Mouse (Mus musculus) limb, embryonic 14.5 days (tissue): ENCODE measurements around the gene Mrpl2. TPM values are rescaled to one million over a fixed set of nuclear protein-coding genes. Genes with fewer than 3 reads are reported as not detected.

Source experiments
- ATAC-seq: fragments of 200-750 bp; cut with Nextera tagmentation; 2 replicates; pipeline ENCODE4 v1.8.0; 2017; ENCODE audit warnings: low read depth, moderate number of reproducible peaks, moderate TSS enrichment; ENCODE audit not compliant: low FRiP score
- DNase-seq: peaks from one replicate; pipeline ENCODE4 v3.0.0-alpha.2; 2015; ENCODE audit warnings: low spot score
- H3K27ac ChIP-seq: fragments of 300-500 bp; sonication (generic); replicated peaks from 2 replicates; pipeline ENCODE4 v1.5.1; 2014; ENCODE audit warnings: low read depth, mild to moderate bottlenecking, low read length, moderate library complexity, mixed read lengths
- H3K27me3 ChIP-seq: fragments of 300-500 bp; sonication (generic); 2 replicates; pipeline ENCODE4 v1.6.1; 2014; ENCODE audit warnings: low read length, mixed read lengths; ENCODE audit not compliant: control insufficient read depth, insufficient read depth
- H3K36me3 ChIP-seq: fragments of 300-500 bp; sonication (generic); 2 replicates; pipeline ENCODE4 v1.6.1; 2014; ENCODE audit warnings: mild to moderate bottlenecking, low read length, moderate library complexity, mixed read lengths; ENCODE audit not compliant: control insufficient read depth, insufficient read depth
- H3K4me1 ChIP-seq: fragments of 300-500 bp; sonication (generic); 2 replicates; pipeline ENCODE4 v1.6.1; 2014; ENCODE audit warnings: antibody characterized with exemption, low read length, mixed read lengths; ENCODE audit not compliant: control insufficient read depth, insufficient read depth
- H3K4me2 ChIP-seq: fragments of 300-500 bp; sonication (generic); replicated peaks from 2 replicates; pipeline ENCODE4 v1.6.1; 2014; ENCODE audit warnings: low read depth, mild to moderate bottlenecking, low read length, moderate library complexity; ENCODE audit not compliant: severe bottlenecking
- H3K4me3 ChIP-seq: fragments of 300-500 bp; sonication (generic); replicated peaks from 2 replicates; pipeline ENCODE4 v1.5.1; 2014; ENCODE audit warnings: low read length
- H3K9ac ChIP-seq: fragments of 300-500 bp; sonication (generic); 2 replicates; pipeline ENCODE4 v1.6.1; 2014; ENCODE audit warnings: mild to moderate bottlenecking, low read depth, low read length, moderate library complexity; ENCODE audit not compliant: severe bottlenecking
- H3K9me3 ChIP-seq: fragments of 300-500 bp; sonication (generic); 2 replicates; pipeline ENCODE4 v1.6.1; 2016; ENCODE audit warnings: low read length; ENCODE audit not compliant: control insufficient read depth
- POLR2A ChIP-seq: fragments of 200-500 bp; IDR thresholded peaks from 2 replicates; pipeline ENCODE4 v1.8.0; 2012; ENCODE audit warnings: inconsistent platforms, mild to moderate bottlenecking, moderate library complexity, borderline replicate concordance; ENCODE audit not compliant: insufficient read depth, insufficient read length; ENCODE audit errors: extremely low read depth
- WGBS: fragments of 180-500 bp; shearing (Covaris S2); extraction: QIAGEN DNeasy Blood & Tissue Kit; methylation state at CpG from one replicate; pipeline ENCODE4 v1.1.7; 2014; 5-methylcytosine and 5-hydroxymethylcytosine counted together
- polyA plus RNA-seq, 2 experiments: library from polyadenylated mRNA; depleted of rRNA in 1 of 2; stranded (reverse) in 1 of 2; unstranded in 1 of 2; fragments of >200 nt; fragmentation: Nextera tagmentation in 1 of 2; extraction: Ambion mirVana in 1 of 2; gene quantifications; 2 replicates each; pipeline versions ENCODE4 v1.2.1 to v1.2.3; 2012 to 2014

Gene Mrpl2
- polyA plus RNA-seq, 2 experiments, result 68.0 to 103 TPM

GRCm38 (mm10) chr17:46623819-46624557, 22.0 kb upstream of the Mrpl2 start:
- H3K4me1 ChIP-seq, result peaks cover 86% of the 10 kb centered on the region
- no peak for ATAC-seq
- H3K4me2 ChIP-seq, result peak overlapping the region; percentile 37
- no peak for TF ChIP-seq POLR2A
- H3K27me3 ChIP-seq, result no peaks in the 10 kb centered on the region
- no peaks in the 10 kb centered on the region for H3K9me3 ChIP-seq
- 21% methylated on average over 10 of the region's 10 CpGs for WGBS
- DNase-seq, result peak; percentile 48
- H3K9ac ChIP-seq, result peak overlapping the region; percentile 44
- peak overlapping the region; percentile 55; the same call in 1 of the 2 replicates for H3K27ac ChIP-seq
- H3K4me3 ChIP-seq, result 0 out of 2 replicates have a peak overlapping the region, but pooled peaks have one; percentile 4
- H3K36me3 ChIP-seq, result peaks cover 8% of the 10 kb centered on the region; the same call in 1 of the 2 replicates

GRCm38 (mm10) chr17:46624598-46624997, 21.4 kb upstream of the Mrpl2 start:
- H3K9me3 ChIP-seq, result no peaks in the 10 kb centered on the region
- H3K4me3 ChIP-seq, result 0 out of 2 replicates have a peak overlapping the region, but pooled peaks have one; percentile 4
- H3K36me3 ChIP-seq, result peaks cover 8% of the 10 kb centered on the region; the same call in 1 of the 2 replicates
- peak overlapping the region; percentile 37 for H3K4me2 ChIP-seq
- DNase-seq, result no peak
- no peak for TF ChIP-seq POLR2A
- peaks cover 81% of the 10 kb centered on the region for H3K4me1 ChIP-seq
- no peaks in the 10 kb centered on the region for H3K27me3 ChIP-seq
- H3K9ac ChIP-seq, result peak overlapping the region; percentile 44
- ATAC-seq, result no peak
- 32% methylated on average over 12 of the region's 12 CpGs for WGBS
- H3K27ac ChIP-seq, result peak overlapping the region; percentile 55; the same call in 1 of the 2 replicates

- DNase-seq, result no peak
- ATAC-seq, result no peak
- Histone ChIP-seq H3K4me3 (peak overlapping the region; percentile 99), H3K27ac (no peak overlapping the region; the same call in 1 of the 2 replicates), H3K4me2 (peak overlapping the region; percentile 84), H3K27me3 (no peaks in the 10 kb centered on the region), H3K4me1 (peaks cover 70% of the 10 kb centered on the region), H3K9ac (peak overlapping the region; percentile 95; the same call in 1 of the 2 replicates), H3K9me3 (no peaks in the 10 kb centered on the region), H3K36me3 (peaks cover 16% of the 10 kb centered on the region; the same call in 1 of the 2 replicates)
- no peak for TF ChIP-seq POLR2A
- WGBS, result 10% methylated on average over 6 of the region's 6 CpGs
These were observed 18.6 kb upstream of the Mrpl2 start for GRCm38 (mm10) chr17:46627409-46627808.

GRCm38 (mm10) chr17:46628471-46628790, 17.6 kb upstream of the Mrpl2 start:
- 2% methylated on average over 13 of the region's 13 CpGs for WGBS
- H3K27me3 ChIP-seq, result no peaks in the 10 kb centered on the region
- peak overlapping the region; percentile 84 for H3K4me2 ChIP-seq
- ATAC-seq (no peak), DNase-seq (no peak)
- H3K4me3 ChIP-seq, result peak overlapping the region; percentile 99
- H3K36me3 ChIP-seq, result peaks cover 16% of the 10 kb centered on the region; the same call in 1 of the 2 replicates
- peak overlapping the region; percentile 93 for H3K27ac ChIP-seq
- peak overlapping the region; percentile 95 for H3K9ac ChIP-seq
- peaks cover 60% of the 10 kb centered on the region for H3K4me1 ChIP-seq
- no peak for TF ChIP-seq POLR2A
- no peaks in the 10 kb centered on the region for H3K9me3 ChIP-seq

- Histone ChIP-seq H3K27me3 (no peaks in the 10 kb centered on the region), H3K9ac (peak within 1 kb of the TSS; percentile 95), H3K4me3 (peak within 1 kb of the TSS; percentile 99), H3K4me1 (peaks cover 54% of the 10 kb centered on the region), H3K36me3 (peaks cover 20% of the 10 kb centered on the region; the same call in 1 of the 2 replicates), H3K9me3 (no peaks in the 10 kb centered on the region), H3K27ac (peak within 1 kb of the TSS; percentile 93), H3K4me2 (peak within 1 kb of the TSS; percentile 84)
- WGBS, result under 1% methylated on average over 59 of the region's 90 CpGs
- ATAC-seq (peak; percentile 85), DNase-seq (peak; percentile 89)
- TF ChIP-seq POLR2A, result no peak
These were observed 17.0 kb upstream of the Mrpl2 start, which contains the start of gene Ptk7 for GRCm38 (mm10) chr17:46628791-46629684. TSS of gene Ptk7 (minus strand) at chr17:46629504.
